Mouse (Mus musculus) bone marrow macrophage, adult 2 months (primary cell): ENCODE results near the gene Tgfbr2.

Source experiments
- CTCF ChIP-seq: IDR thresholded peaks from 2 replicates; pipeline ENCODE4 v1.5.1; 2012; ENCODE audit warnings: low read depth, mild to moderate bottlenecking, low read length, moderate library complexity
- POLR2A ChIP-seq: IDR thresholded peaks from 2 replicates; pipeline ENCODE4 v1.6.1; 2012; ENCODE audit warnings: mild to moderate bottlenecking, low read depth, low read length, borderline replicate concordance

GRCm38 (mm10) chr9:116059156-116059555, 116.0 kb downstream of the Tgfbr2 start:
- TF ChIP-seq CTCF, result peak; percentile 81
- TF ChIP-seq POLR2A, result no peak
